Comparison of ENCODE assay signal across 8 mouse cellular contexts in genomic region chr3:66410706-66411277, GRCm38 (mm10).
DNase-seq lines count a peak whose midpoint lies in the region; ATAC-seq and TF ChIP-seq lines count a peak whose summit lies in the region.

No protein-coding gene starts in this region.

- peak overlapping the region; percentile 56 for H3K4me3 ChIP-seq in gastrocnemius, adult 2 months
- peak overlapping the region; percentile 30 for H3K4me3 ChIP-seq in intestine, embryonic 16.5 days (ENCODE audit: low read length)
- no peak overlapping the region for H3K4me3 ChIP-seq in liver, embryonic 11.5 days (ENCODE audit: low read depth, low read length)
- no peak overlapping the region for H3K4me3 ChIP-seq in neural tube, embryonic 12.5 days

- WGBS in intestine, embryonic 16.5 days, result 36% methylated on average over 11 of the region's 11 CpGs
- 51% methylated on average over 11 of the region's 11 CpGs for WGBS in liver, embryonic 11.5 days
- WGBS in neural tube, embryonic 12.5 days, result 32% methylated on average over 11 of the region's 11 CpGs

- TF ChIP-seq CTCF in gastrocnemius, adult 2 months (IDR thresholded peaks at IDR 0.05), result peak; percentile 73

- DNase-seq in gastrocnemius, adult 2 months, result no peak
- DNase-seq in gastrocnemius, postnatal 25 days, result no peak
- DNase-seq in brain, adult 2 months (ENCODE audit: low read depth, low spot score), result peak; percentile 72
- peak; percentile 65 for DNase-seq in forelimb bud, embryonic 11.5 days (ENCODE audit: low read depth, low spot score)
- no peak for DNase-seq in liver, embryonic 11.5 days (ENCODE audit: low spot score)

- H3K9me3 ChIP-seq in intestine, embryonic 16.5 days (ENCODE audit: control insufficient read depth, low read length), result no peaks in the 10 kb centered on the region
- H3K9me3 ChIP-seq in liver, embryonic 11.5 days (ENCODE audit: control insufficient read depth, low read length), result no peaks in the 10 kb centered on the region
- no peaks in the 10 kb centered on the region for H3K9me3 ChIP-seq in neural tube, embryonic 12.5 days

- peak overlapping the region; percentile 53 for H3K4me2 ChIP-seq in intestine, embryonic 16.5 days (ENCODE audit: low read depth, low read length)
- H3K4me2 ChIP-seq in liver, embryonic 11.5 days, result 0 out of 2 replicates have a peak overlapping the region, but pooled peaks have one; percentile 23
- peak overlapping the region; percentile 53 for H3K4me2 ChIP-seq in neural tube, embryonic 12.5 days (replicated peaks)

- H3K4me1 ChIP-seq in intestine, embryonic 16.5 days (ENCODE audit: control insufficient read depth, insufficient read depth, low read length), result no peaks in the 10 kb centered on the region
- H3K4me1 ChIP-seq in liver, embryonic 11.5 days (replicated peaks; ENCODE audit: control insufficient read depth, insufficient read depth, low read length), result no peaks in the 10 kb centered on the region
- no peaks in the 10 kb centered on the region for H3K4me1 ChIP-seq in neural tube, embryonic 12.5 days

- H3K27ac ChIP-seq in gastrocnemius, adult 2 months, result no peak overlapping the region
- H3K27ac ChIP-seq in intestine, embryonic 16.5 days (ENCODE audit: low read length), result no peak overlapping the region
- H3K27ac ChIP-seq in liver, embryonic 11.5 days (ENCODE audit: low read depth, low read length), result no peak overlapping the region
- H3K27ac ChIP-seq in neural tube, embryonic 12.5 days, result no peak overlapping the region

- H3K9ac ChIP-seq in intestine, embryonic 16.5 days (ENCODE audit: low read depth, low read length), result peak overlapping the region; percentile 43; the same call in 1 of the 2 replicates
- no peak overlapping the region for H3K9ac ChIP-seq in liver, embryonic 11.5 days (ENCODE audit: low read depth, low read length)
- H3K9ac ChIP-seq in neural tube, embryonic 12.5 days, result 0 out of 2 replicates have a peak overlapping the region, but pooled peaks have one; percentile 29

- no peak for ATAC-seq in intestine, embryonic 16.5 days
- ATAC-seq in liver, embryonic 11.5 days (replicated peaks; ENCODE audit: low FRiP score), result no peak
- no peak; the same call in 1 of the 2 replicates for ATAC-seq in neural tube, embryonic 12.5 days (ENCODE audit: low FRiP score, low read depth)
- ATAC-seq in erythroid progenitor cell, adult 5-6 weeks (replicated peaks; ENCODE audit: low FRiP score, poor library complexity, severe bottlenecking), result no peak

- intact Hi-C loops in gastrocnemius, adult 2 months (cut with DNase I), result loop anchor here (2.0 kb wide), 2 partner anchors 152 to 934 kb away; no protein-coding TSS in a partner anchor

- no peaks in the 10 kb centered on the region for H3K27me3 ChIP-seq in intestine, embryonic 16.5 days (replicated peaks; ENCODE audit: control insufficient read depth, insufficient read depth, low read length)
- H3K27me3 ChIP-seq in liver, embryonic 11.5 days (replicated peaks; ENCODE audit: control insufficient read depth, insufficient read depth, low read length), result no peaks in the 10 kb centered on the region
- no peaks in the 10 kb centered on the region for H3K27me3 ChIP-seq in neural tube, embryonic 12.5 days (replicated peaks)

- H3K36me3 ChIP-seq in intestine, embryonic 16.5 days (ENCODE audit: control insufficient read depth, insufficient read depth, low read length), result no peaks in the 10 kb centered on the region
- no peaks in the 10 kb centered on the region for H3K36me3 ChIP-seq in liver, embryonic 11.5 days (ENCODE audit: control insufficient read depth, insufficient read depth, low read length)
- H3K36me3 ChIP-seq in neural tube, embryonic 12.5 days, result no peaks in the 10 kb centered on the region

Comparison
In these comparisons a context has a peak if more than half of its experiments do, and no peak if none do; other contexts are left out.
1. DNase-seq: peak in brain, adult 2 months (single experiment) and forelimb bud, embryonic 11.5 days (single experiment); none in gastrocnemius, adult 2 months (single experiment), gastrocnemius, postnatal 25 days (single experiment) and liver, embryonic 11.5 days (single experiment).
2. H3K4me3 ChIP-seq: peak in gastrocnemius, adult 2 months (single experiment) and intestine, embryonic 16.5 days (single experiment); none in liver, embryonic 11.5 days (single experiment) and neural tube, embryonic 12.5 days (single experiment).
3. Peak in every context shown above with its lines, with median percentiles within 50 percentile points of each other: H3K4me2 ChIP-seq.